Mouse (Mus musculus) stomach, embryonic 15.5 days (tissue): ENCODE data around the gene Vps11. TPM values are rescaled to one million over a fixed set of nuclear protein-coding genes. Genes with fewer than 3 reads are reported as not detected.
"Not testable (repeated sequence)": the region's sequence is repeated elsewhere in the genome, so short reads cannot be mapped to it uniquely, and the experiment has no call there.

Experiments
- ATAC-seq: fragments of 200-750 bp; cut with Nextera tagmentation; 2 replicates; pipeline ENCODE4 v1.8.0; 2017; ENCODE audit warnings: low read depth, moderate number of reproducible peaks, moderate TSS enrichment; ENCODE audit not compliant: insufficient read depth, low FRiP score
- H3K27ac ChIP-seq: fragments of 300-500 bp; sonication (generic); 2 replicates; pipeline ENCODE4 v1.5.1; 2015; ENCODE audit warnings: mild to moderate bottlenecking, inconsistent platforms
- H3K27me3 ChIP-seq: fragments of 300-500 bp; sonication (generic); replicated peaks from 2 replicates; pipeline ENCODE4 v1.6.1; 2015; ENCODE audit warnings: inconsistent platforms
- H3K36me3 ChIP-seq: fragments of 300-500 bp; sonication (generic); 2 replicates; pipeline ENCODE4 v1.6.1; 2015; ENCODE audit warnings: inconsistent platforms
- H3K4me1 ChIP-seq: fragments of 300-500 bp; sonication (generic); 2 replicates; pipeline ENCODE4 v1.6.1; 2015; ENCODE audit warnings: inconsistent platforms
- H3K4me2 ChIP-seq: fragments of 300-500 bp; sonication (generic); 2 replicates; pipeline ENCODE4 v1.6.1; 2015; ENCODE audit warnings: mild to moderate bottlenecking, inconsistent platforms
- H3K4me3 ChIP-seq: fragments of 300-500 bp; sonication (generic); replicated peaks from 2 replicates; pipeline ENCODE4 v1.5.1; 2015; ENCODE audit warnings: inconsistent platforms
- H3K9ac ChIP-seq: fragments of 300-500 bp; sonication (generic); 2 replicates; pipeline ENCODE4 v1.6.1; 2015; ENCODE audit warnings: inconsistent platforms
- H3K9me3 ChIP-seq: fragments of 300-500 bp; sonication (generic); 2 replicates; pipeline ENCODE4 v1.6.1; 2016; ENCODE audit warnings: inconsistent platforms
- WGBS: fragments of 180-500 bp; shearing (Covaris S2); methylation state at CpG from one replicate; pipeline ENCODE4 v1.1.7; 2015; 5-methylcytosine and 5-hydroxymethylcytosine counted together
- polyA plus RNA-seq: library from polyadenylated mRNA; unstranded; fragments of >200 nt; fragmentation: Nextera tagmentation; extraction: Ambion mirVana; gene quantifications from 2 replicates; pipeline ENCODE4 v1.2.1, GENCODE M21; 2015

The Vps11 gene
- polyA plus RNA-seq, 1 experiment from 2014 or later = 25.8 TPM

DNA sequence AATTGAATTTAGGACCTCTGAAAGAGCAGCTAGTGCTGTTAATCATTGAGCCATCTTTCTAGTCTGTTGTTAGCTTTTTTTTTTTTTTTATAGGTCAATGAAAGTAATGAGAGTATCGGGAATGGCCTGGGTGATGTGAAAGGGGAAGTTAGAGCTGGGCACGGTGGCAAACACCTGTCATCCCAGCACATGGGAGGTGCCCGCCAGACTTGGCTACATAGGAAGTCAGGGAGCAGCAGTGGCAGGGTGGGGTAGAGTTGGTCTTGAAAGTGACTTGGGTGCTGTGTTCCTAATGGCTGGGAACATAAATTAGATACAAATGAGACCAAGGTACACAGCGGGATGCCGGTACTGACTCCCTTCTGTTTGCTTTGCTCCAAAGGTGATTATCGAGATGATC, 30.7 kb downstream of the Vps11 start:
- WGBS = 93% methylated on average over 6 of the region's 6 CpGs

DNA sequence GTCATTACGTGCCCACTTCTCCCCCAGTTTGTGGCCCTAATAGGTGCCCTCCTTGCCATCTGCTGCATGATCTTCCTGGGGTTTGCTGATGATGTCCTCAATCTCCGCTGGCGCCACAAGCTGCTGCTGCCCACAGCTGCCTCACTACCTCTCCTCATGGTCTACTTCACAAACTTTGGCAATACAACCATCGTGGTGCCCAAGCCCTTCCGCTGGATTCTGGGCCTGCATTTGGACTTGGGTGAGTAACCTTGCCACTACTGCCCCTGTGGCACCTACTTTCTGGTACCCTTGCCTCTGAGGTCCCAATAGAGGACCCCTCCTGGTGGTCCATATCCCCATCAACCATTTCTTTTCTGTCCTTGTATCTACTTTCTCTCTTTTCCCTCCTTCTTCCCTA, 33.5 kb downstream of the Vps11 start:
- Histone ChIP-seq H3K27ac (no peak overlapping the region), H3K9ac (no peak overlapping the region), H3K4me3 (peak overlapping the region; percentile 72), H3K36me3 (peaks cover 20% of the 10 kb centered on the region), H3K9me3 (no peaks in the 10 kb centered on the region), H3K27me3 (no peaks in the 10 kb centered on the region), H3K4me2 (peak overlapping the region; percentile 74), H3K4me1 (peaks cover 13% of the 10 kb centered on the region)
- WGBS = 87% methylated on average over 5 of the region's 5 CpGs
- no peak for ATAC-seq

More for the DNA sequence above, 30.7 kb downstream of the Vps11 start:
- Histone ChIP-seq H3K4me2 (no peak overlapping the region), H3K36me3 (peaks cover 31% of the 10 kb centered on the region), H3K9ac (no peak overlapping the region), H3K4me3 (no peak overlapping the region), H3K27me3 (no peaks in the 10 kb centered on the region), H3K27ac (no peak overlapping the region), H3K4me1 (peaks cover 11% of the 10 kb centered on the region), H3K9me3 (no peaks in the 10 kb centered on the region)
- ATAC-seq = no peak

DNA sequence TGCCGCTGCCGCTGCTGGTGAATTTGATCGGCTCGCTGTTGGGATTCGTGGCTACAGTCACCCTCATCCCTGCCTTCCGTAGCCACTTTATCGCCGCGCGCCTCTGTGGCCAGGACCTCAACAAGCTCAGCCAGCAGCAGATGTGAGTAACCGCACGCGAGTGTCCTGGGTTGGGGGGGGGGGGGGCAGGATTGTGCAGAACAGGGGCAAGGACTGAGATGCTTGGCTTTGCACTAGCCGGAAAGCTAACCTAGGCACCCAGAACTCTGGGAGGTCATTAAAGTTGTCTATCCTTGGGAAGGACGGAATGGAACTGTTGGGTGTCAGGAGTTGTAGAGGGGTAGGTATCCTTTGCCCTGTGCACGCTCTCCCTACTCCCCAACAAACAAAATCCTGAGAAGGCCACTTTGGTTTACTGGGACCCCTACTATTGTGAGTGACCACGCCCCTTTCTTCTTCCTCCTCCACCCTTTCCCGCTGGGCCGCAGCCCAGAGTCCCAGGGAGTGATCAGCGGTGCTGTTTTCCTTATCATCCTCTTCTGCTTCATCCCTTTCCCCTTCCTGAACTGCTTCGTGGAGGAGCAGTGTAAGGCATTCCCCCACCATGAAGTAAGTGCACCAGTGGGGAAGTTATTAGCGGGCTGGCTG, 34.3 kb downstream of the Vps11 start:
- WGBS = under 1% methylated on average over 22 of the region's 22 CpGs
- H3K27me3 ChIP-seq = no peaks in the 10 kb centered on the region

DNA sequence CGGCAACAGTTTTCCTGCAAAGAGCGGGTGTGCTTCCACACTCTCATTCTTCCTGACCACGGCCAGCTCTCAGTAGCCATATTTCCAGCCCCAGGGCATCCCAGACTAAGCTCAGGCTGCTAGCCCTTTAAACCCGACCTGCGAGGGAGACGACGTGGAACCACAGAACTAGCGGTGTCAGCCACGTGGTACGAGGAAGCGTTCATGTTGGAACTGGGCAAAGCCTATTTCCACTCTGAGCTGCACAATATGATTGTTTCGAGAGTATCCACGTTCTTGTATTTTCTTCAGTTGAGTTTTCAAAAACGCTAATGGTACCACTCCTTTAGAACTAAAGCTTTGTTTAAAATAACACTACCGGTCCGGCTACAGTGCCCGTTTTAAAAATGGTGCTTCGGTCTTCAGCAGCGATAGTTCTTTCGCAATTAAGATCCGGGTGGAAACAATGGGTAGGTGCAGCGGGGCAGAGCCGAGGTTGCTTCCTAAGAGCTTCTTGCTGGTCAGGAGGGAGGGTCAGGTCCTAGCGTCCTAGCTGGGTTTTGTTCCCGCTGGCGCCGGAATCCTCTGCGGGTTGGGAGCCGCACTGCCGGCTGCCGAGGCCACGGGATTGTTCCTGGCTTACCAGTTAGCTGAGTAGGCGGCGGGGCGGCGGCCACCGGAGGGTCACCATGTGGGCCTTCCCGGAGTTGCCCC, 35.0 kb downstream of the Vps11 start:
- peaks cover 13% of the 10 kb centered on the region for H3K4me1 ChIP-seq
- peak overlapping the region; percentile 72 for H3K4me3 ChIP-seq
- H3K9ac ChIP-seq = peak overlapping the region; percentile 63
- under 1% methylated on average over 38 of the region's 38 CpGs for WGBS
- peaks cover 9% of the 10 kb centered on the region for H3K36me3 ChIP-seq
- H3K27me3 ChIP-seq = no peaks in the 10 kb centered on the region
- peak overlapping the region; percentile 74 for H3K4me2 ChIP-seq
- H3K9me3 ChIP-seq = no peaks in the 10 kb centered on the region
- H3K27ac ChIP-seq = peak overlapping the region; percentile 95
- ATAC-seq = peak; percentile 90

More for the DNA sequence above, 34.3 kb downstream of the Vps11 start:
- H3K27ac ChIP-seq = peak overlapping the region; percentile 95
- peaks cover 14% of the 10 kb centered on the region for H3K36me3 ChIP-seq
- peak overlapping the region; percentile 63 for H3K9ac ChIP-seq
- peaks cover 13% of the 10 kb centered on the region for H3K4me1 ChIP-seq
- peak; percentile 30 for ATAC-seq
- peak overlapping the region; percentile 72 for H3K4me3 ChIP-seq
- peak overlapping the region; percentile 74 for H3K4me2 ChIP-seq
- H3K9me3 ChIP-seq = no peaks in the 10 kb centered on the region

DNA sequence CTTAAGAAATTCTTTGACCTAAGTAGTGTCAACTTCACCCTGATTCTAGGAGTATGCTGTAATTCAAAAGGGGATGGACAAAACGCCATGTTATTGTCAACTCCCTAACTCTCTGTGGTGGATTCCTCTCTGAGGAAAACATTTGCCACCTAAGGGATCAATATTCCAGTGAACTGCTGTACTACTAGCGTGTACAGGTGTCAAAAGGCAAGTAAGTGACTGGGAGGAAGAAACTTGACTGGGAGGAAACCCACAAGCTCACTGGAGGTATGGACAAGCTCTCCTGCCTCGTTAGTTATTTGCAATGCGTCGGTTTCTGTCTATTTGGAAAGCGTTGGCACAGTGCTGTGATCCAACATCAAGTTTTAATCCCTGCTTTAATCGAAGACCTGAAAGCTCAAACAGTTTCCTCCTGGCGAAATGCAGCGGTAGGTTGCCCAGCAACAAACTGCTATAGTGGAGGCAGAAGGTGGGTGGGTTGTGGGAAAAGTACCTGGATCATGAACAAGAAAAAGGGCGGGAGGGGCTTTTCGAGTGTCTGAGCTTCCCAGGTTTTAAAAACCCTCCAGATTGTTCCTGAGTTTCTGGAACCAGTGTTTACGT, 35.6 kb downstream of the Vps11 start, which contains the start of gene Dpagt1:
Dpagt1 (plus strand) TSS at position 252 of the 603 bp plus-strand sequence.
- H3K27ac ChIP-seq = peak within 1 kb of the TSS; percentile 95
- no peaks in the 10 kb centered on the region for H3K27me3 ChIP-seq
- peak within 1 kb of the TSS; percentile 74 for H3K4me2 ChIP-seq
- H3K4me3 ChIP-seq = peak within 1 kb of the TSS; percentile 72
- no peaks in the 10 kb centered on the region for H3K9me3 ChIP-seq
- H3K4me1 ChIP-seq = peaks cover 16% of the 10 kb centered on the region
- peak; percentile 36; the same call in 1 of the 2 replicates for ATAC-seq
- 2% methylated on average over 12 of the region's 12 CpGs for WGBS
- H3K9ac ChIP-seq = peak within 1 kb of the TSS; percentile 63
- H3K36me3 ChIP-seq = peaks cover 3% of the 10 kb centered on the region; the same call in 1 of the 2 replicates

DNA sequence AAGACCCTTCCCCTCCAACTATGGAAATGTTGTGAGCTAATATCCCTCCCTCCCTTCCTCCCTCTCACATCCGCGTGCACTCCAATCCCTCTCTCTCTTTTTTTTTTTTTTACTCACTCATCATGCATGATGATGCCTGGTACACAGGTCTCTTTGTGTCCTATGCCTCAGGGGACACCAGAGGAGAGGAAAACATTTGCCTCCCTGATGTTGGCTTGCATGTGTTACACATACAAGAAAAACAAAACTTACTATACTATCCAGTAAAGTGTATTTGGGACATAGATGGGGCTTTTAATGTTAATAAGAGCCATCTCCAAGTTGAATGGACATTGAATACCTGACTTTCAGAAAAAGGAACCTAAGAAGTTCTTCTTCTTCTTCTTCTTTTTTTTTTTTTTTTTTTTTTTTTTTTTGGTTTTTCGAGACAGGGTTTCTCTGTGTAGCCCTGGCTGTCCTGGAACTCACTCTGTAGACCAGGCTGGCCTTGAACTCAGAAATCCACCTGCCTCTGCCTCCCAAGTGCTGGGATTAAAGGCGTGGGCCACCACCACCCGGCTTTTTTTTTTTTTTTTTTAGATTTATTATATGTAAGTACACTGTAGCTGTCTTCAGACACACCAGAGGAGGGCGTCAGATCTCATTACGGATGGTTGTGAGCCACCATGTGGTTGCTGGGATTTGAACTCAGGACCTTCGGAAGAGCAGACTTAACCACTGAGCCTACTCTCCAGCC, 36.3 kb downstream of the Vps11 start:
- not testable (repeated sequence) for ATAC-seq, H3K9me3 ChIP-seq, H3K9ac ChIP-seq, H3K27me3 ChIP-seq, H3K36me3 ChIP-seq
- H3K4me3 ChIP-seq = peak overlapping the region; percentile 72; the same call in 1 of the 2 replicates
- H3K27ac ChIP-seq = peak overlapping the region; percentile 95
- WGBS = 55% methylated on average over 7 of the region's 8 CpGs
- peaks cover 21% of the 10 kb centered on the region for H3K4me1 ChIP-seq
- H3K4me2 ChIP-seq = peak overlapping the region; percentile 74

DNA sequence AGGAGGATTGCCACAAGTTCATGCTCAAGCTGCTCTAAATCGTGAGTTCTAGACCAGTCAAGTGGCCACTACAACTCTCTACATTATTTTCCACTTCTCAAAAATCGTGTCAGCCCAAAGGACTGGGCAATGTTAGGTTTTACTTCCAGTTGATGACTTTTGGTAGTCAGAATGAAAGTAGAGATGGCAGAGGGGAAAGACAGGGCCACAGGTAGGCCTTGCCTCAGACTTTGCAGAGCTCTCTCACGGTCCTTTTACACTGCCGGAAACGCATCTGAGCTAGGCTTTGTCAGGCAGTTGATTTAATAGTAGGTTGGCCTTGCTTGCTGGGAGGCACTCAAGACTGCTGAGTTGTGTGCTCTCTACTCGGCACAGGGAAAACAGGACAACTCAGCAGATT, 37.3 kb downstream of the Vps11 start:
- Histone ChIP-seq H3K27me3 (no peaks in the 10 kb centered on the region), H3K4me2 (no peak overlapping the region), H3K27ac (no peak overlapping the region), H3K36me3 (no peaks in the 10 kb centered on the region), H3K4me1 (peaks cover 25% of the 10 kb centered on the region), H3K9ac (no peak overlapping the region), H3K9me3 (no peaks in the 10 kb centered on the region), H3K4me3 (no peak overlapping the region)
- 71% methylated on average over 6 of the region's 6 CpGs for WGBS
- ATAC-seq = no peak

DNA sequence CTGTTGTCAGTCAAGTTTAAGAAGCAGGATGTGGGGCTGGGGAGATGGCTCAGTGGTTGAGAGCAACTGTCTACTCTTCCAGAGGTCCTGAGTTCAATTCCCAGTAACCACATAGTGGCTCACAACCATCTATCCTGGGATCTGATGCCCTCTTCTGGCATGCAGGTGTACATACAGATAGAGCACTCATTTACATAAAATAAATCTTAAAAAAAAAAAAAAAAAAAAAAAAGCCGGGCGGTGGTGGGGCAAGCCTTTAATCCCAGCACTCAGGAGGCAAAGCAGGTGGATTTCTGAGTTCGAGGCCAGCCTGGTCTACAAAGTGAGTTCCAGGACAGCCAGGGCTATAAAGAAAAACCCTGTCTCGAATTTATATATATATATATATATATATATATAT, 37.8 kb downstream of the Vps11 start:
- 72% methylated on average over 4 of the region's 4 CpGs for whole genome bisulfite sequencing

DNA sequence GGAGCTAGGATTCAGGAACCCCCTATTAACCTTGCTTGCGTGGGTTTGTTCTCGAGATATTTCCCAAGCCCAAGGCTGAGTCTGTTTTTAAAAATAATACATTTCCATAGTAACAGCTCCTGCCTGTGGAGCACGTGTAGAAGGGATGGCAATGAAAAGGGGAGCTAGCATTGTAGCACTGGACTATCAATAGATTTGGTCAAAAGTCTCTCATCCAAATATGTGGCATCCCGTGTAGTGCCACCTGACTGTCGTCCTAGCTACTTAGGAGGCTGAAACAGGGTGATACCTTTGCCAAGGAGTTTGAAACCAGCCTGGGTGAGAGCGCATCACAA, 40.7 kb downstream of the Vps11 start:
- H3K4me1 ChIP-seq = peaks cover 32% of the 10 kb centered on the region
- no peak for ATAC-seq
- H3K27ac ChIP-seq = peak overlapping the region; percentile 76
- peak overlapping the region; percentile 88 for H3K4me2 ChIP-seq
- H3K9ac ChIP-seq = peak overlapping the region; percentile 25; the same call in 1 of the 2 replicates
- peak overlapping the region; percentile 98 for H3K4me3 ChIP-seq
- peaks cover 3% of the 10 kb centered on the region for H3K36me3 ChIP-seq
- H3K27me3 ChIP-seq = no peaks in the 10 kb centered on the region
- 15% methylated on average over 6 of the region's 6 CpGs for WGBS
- no peaks in the 10 kb centered on the region for H3K9me3 ChIP-seq

More for the DNA sequence above, 37.8 kb downstream of the Vps11 start:
- H3K27ac ChIP-seq, ATAC-seq, H3K27me3 ChIP-seq, H3K9me3 ChIP-seq, H3K4me3 ChIP-seq, H3K36me3 ChIP-seq, H3K4me2 ChIP-seq, H3K9ac ChIP-seq: not testable (repeated sequence)
- peaks cover 30% of the 10 kb centered on the region for H3K4me1 ChIP-seq

DNA sequence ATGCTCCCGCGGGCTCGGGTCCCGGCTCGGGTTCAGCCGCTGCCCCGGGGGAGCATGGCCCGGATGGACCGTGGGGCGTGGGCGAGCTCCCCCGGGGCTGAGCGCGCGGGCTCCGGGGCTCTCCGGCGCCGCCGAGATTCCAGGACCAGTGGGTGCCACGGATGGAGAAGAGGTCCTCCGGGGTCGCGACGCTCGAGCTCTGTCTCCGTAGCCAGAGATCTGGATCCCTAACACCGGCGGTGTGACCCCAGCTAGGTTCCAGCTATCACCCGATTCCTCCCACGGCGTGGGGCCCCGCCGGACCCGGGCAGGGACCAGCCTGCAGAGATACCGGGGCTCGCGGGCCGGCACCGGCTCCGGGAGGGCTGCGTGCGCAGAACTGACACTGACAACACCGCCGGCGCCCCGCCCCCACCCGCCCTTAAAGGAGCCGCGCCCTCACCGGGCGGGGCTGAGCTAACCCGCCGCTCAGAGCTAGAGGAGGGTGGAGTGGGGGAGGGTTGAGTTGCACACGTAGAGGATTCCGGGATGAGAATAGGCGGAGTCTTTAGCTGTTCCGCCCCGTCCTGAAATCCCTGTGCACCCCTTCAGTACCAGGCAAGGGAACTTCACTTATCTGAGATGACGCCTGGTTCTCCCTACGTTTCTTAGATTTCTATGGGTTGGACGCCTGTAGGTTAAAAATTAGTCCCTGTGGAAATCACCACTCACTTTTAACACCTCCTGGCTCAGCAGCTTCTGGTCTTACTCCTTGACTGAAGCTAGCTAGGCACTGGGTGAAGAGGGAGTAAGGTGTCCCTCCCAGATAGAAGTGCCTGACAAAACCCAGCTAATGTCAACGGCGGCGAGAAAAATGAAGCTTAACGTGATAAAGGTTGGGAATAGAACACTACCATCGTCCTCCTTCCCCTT, 41.3 kb downstream of the Vps11 start, which contains the start of gene C2cd2l:
C2cd2l (minus strand) TSS at position 399 of the 912 bp plus-strand sequence.
- Histone ChIP-seq H3K4me2 (peak within 1 kb of the TSS; percentile 88), H3K36me3 (peaks cover 5% of the 10 kb centered on the region), H3K27me3 (no peaks in the 10 kb centered on the region), H3K27ac (peak within 1 kb of the TSS; percentile 76), H3K4me1 (peaks cover 30% of the 10 kb centered on the region), H3K9ac (peak within 1 kb of the TSS; percentile 81), H3K4me3 (peak within 1 kb of the TSS; percentile 98), H3K9me3 (no peaks in the 10 kb centered on the region)
- under 1% methylated on average over 62 of the region's 67 CpGs for WGBS
- ATAC-seq = peak; percentile 99
